Mouse (Mus musculus): ENCODE measurements around the gene Gm3336. TPM values are rescaled to one million over a fixed set of nuclear protein-coding genes. Genes with fewer than 3 reads are reported as not detected.
A peak's percentile ranks its signal among the peaks of the same experiment; 100 is the strongest.

The Gm3336 gene
- total RNA-seq, 1 experiment: 1.8 TPM

GRCm38 (mm10) chr8:70738211-70738610, 19.9 kb downstream of the Gm3336 start:
- H3K4me3 ChIP-seq (ENCODE audit: insufficient read depth in 1 of 2, low read depth in 1 of 2, low read length in 2 of 2, poor library complexity in 1 of 2, severe bottlenecking in 1 of 2): no peak overlapping the region
- H3K27ac ChIP-seq (ENCODE audit: insufficient read depth, low read depth, low read length, poor library complexity, severe bottlenecking): no peak overlapping the region
- H3K36me3 ChIP-seq (ENCODE audit: control insufficient read depth, insufficient read depth, low read length, poor library complexity, severe bottlenecking): no peaks in the 10 kb centered on the region
- DNase-seq (ENCODE audit: low read depth, low spot score): no peak
- in situ Hi-C loops (cut with MboI; ENCODE audit: low sequenced_read_pairs in 2 of 2, unreplicated experiment in 2 of 2): no loop called here
- TF ChIP-seq HCFC1 (IDR thresholded peaks at IDR 0.05; ENCODE audit: borderline replicate concordance, insufficient read depth, low read length) (no peak), ZNF384 (IDR thresholded peaks at IDR 0.05; ENCODE audit: low read depth, low read length) (no peak), CHD2 (IDR thresholded peaks at IDR 0.05; ENCODE audit: low read depth, low read length) (no peak), MAFK (IDR thresholded peaks at IDR 0.05; ENCODE audit: insufficient read depth, low read depth, low read length) (no peak), ZC3H11A (IDR thresholded peaks at IDR 0.05; ENCODE audit: borderline replicate concordance, low read depth, low read length) (no peak)
- H3K9me3 ChIP-seq (ENCODE audit: control insufficient read depth, insufficient read depth, low read depth, low read length): no peaks in the 10 kb centered on the region
- peaks cover 0 to 2% of the 10 kb centered on the region in 2 experiments; a peak in 1 of 4 replicates for H3K4me1 ChIP-seq (ENCODE audit: control insufficient read depth in 2 of 2, insufficient read depth in 2 of 2, low read length in 2 of 2, poor library complexity in 1 of 2)
- no peak overlapping the region for H3K9ac ChIP-seq (ENCODE audit: insufficient read depth, low read depth, low read length, poor library complexity, severe bottlenecking)

GRCm38 (mm10) chr8:70741661-70742060, 23.3 kb downstream of the Gm3336 start:
- Histone ChIP-seq H3K36me3 (ENCODE audit: control insufficient read depth, insufficient read depth, low read length, poor library complexity, severe bottlenecking) (no peaks in the 10 kb centered on the region), H3K4me1 (ENCODE audit: control insufficient read depth in 2 of 2, insufficient read depth in 2 of 2, low read length in 2 of 2, poor library complexity in 1 of 2) (peaks cover 2 to 10% of the 10 kb centered on the region in 2 experiments; a peak in 2 of 4 replicates), H3K4me3 (ENCODE audit: insufficient read depth in 1 of 2, low read depth in 1 of 2, low read length in 2 of 2, poor library complexity in 1 of 2, severe bottlenecking in 1 of 2) (no peak overlapping the region), H3K27ac (ENCODE audit: insufficient read depth, low read depth, low read length, poor library complexity, severe bottlenecking) (no peak overlapping the region), H3K9me3 (ENCODE audit: control insufficient read depth, insufficient read depth, low read depth, low read length) (no peaks in the 10 kb centered on the region), H3K9ac (ENCODE audit: insufficient read depth, low read depth, low read length, poor library complexity, severe bottlenecking) (no peak overlapping the region)
- in situ Hi-C loops (cut with MboI; ENCODE audit: low sequenced_read_pairs in 2 of 2, unreplicated experiment in 2 of 2): no loop called here
- DNase-seq (ENCODE audit: low read depth, low spot score): no peak
- TF ChIP-seq ZNF384 (IDR thresholded peaks at IDR 0.05; ENCODE audit: low read depth, low read length) (no peak), MAFK (IDR thresholded peaks at IDR 0.05; ENCODE audit: insufficient read depth, low read depth, low read length) (no peak), ZC3H11A (IDR thresholded peaks at IDR 0.05; ENCODE audit: borderline replicate concordance, low read depth, low read length) (no peak), HCFC1 (IDR thresholded peaks at IDR 0.05; ENCODE audit: borderline replicate concordance, insufficient read depth, low read length) (no peak), CHD2 (IDR thresholded peaks at IDR 0.05; ENCODE audit: low read depth, low read length) (no peak)

- H3K4me3 ChIP-seq (ENCODE audit: insufficient read depth in 1 of 2, low read depth in 1 of 2, low read length in 2 of 2, poor library complexity in 1 of 2, severe bottlenecking in 1 of 2): no peak overlapping the region
- no peak overlapping the region for H3K27ac ChIP-seq (ENCODE audit: insufficient read depth, low read depth, low read length, poor library complexity, severe bottlenecking)
- no peak for DNase-seq (ENCODE audit: low read depth, low spot score)
- TF ChIP-seq CHD2 (IDR thresholded peaks at IDR 0.05; ENCODE audit: low read depth, low read length) (no peak), ZC3H11A (IDR thresholded peaks at IDR 0.05; ENCODE audit: borderline replicate concordance, low read depth, low read length) (no peak), HCFC1 (IDR thresholded peaks at IDR 0.05; ENCODE audit: borderline replicate concordance, insufficient read depth, low read length) (no peak), MAFK (IDR thresholded peaks at IDR 0.05; ENCODE audit: insufficient read depth, low read depth, low read length) (no peak), ZNF384 (IDR thresholded peaks at IDR 0.05; ENCODE audit: low read depth, low read length) (no peak)
- H3K9me3 ChIP-seq (ENCODE audit: control insufficient read depth, insufficient read depth, low read depth, low read length): no peaks in the 10 kb centered on the region
- no peaks in the 10 kb centered on the region for H3K36me3 ChIP-seq (ENCODE audit: control insufficient read depth, insufficient read depth, low read length, poor library complexity, severe bottlenecking)
- in situ Hi-C loops (cut with MboI; ENCODE audit: low sequenced_read_pairs in 2 of 2, unreplicated experiment in 2 of 2): no loop called here
- H3K4me1 ChIP-seq (ENCODE audit: control insufficient read depth in 2 of 2, insufficient read depth in 2 of 2, low read length in 2 of 2, poor library complexity in 1 of 2): peaks cover 2 to 10% of the 10 kb centered on the region in 2 experiments; a peak in 2 of 4 replicates
- no peak overlapping the region for H3K9ac ChIP-seq (ENCODE audit: insufficient read depth, low read depth, low read length, poor library complexity, severe bottlenecking)
Observed at GRCm38 (mm10) chr8:70742176-70742575, 23.8 kb downstream of the Gm3336 start.

GRCm38 (mm10) chr8:70742981-70743655, 24.8 kb downstream of the Gm3336 start:
- in situ Hi-C loops (cut with MboI; ENCODE audit: low sequenced_read_pairs in 2 of 2, unreplicated experiment in 2 of 2): no loop called here
- DNase-seq (ENCODE audit: low read depth, low spot score): no peak
- no peak overlapping the region for H3K27ac ChIP-seq (ENCODE audit: insufficient read depth, low read depth, low read length, poor library complexity, severe bottlenecking)
- H3K9me3 ChIP-seq (ENCODE audit: control insufficient read depth, insufficient read depth, low read depth, low read length): no peaks in the 10 kb centered on the region
- H3K36me3 ChIP-seq (ENCODE audit: control insufficient read depth, insufficient read depth, low read length, poor library complexity, severe bottlenecking): no peaks in the 10 kb centered on the region
- no peak for TF ChIP-seq MAFK (IDR thresholded peaks at IDR 0.05; ENCODE audit: insufficient read depth, low read depth, low read length)
- no peak for TF ChIP-seq ZNF384 (IDR thresholded peaks at IDR 0.05; ENCODE audit: low read depth, low read length)
- no peak for TF ChIP-seq HCFC1 (IDR thresholded peaks at IDR 0.05; ENCODE audit: borderline replicate concordance, insufficient read depth, low read length)
- H3K4me1 ChIP-seq (ENCODE audit: control insufficient read depth in 2 of 2, insufficient read depth in 2 of 2, low read length in 2 of 2, poor library complexity in 1 of 2): peaks cover 2 to 11% of the 10 kb centered on the region in 2 experiments; a peak in 2 of 4 replicates
- H3K9ac ChIP-seq (ENCODE audit: insufficient read depth, low read depth, low read length, poor library complexity, severe bottlenecking): peak overlapping the region; percentile 35; the same call in 1 of the 2 replicates
- peak overlapping the region; percentile 59 to 63 for H3K4me3 ChIP-seq (ENCODE audit: insufficient read depth in 1 of 2, low read depth in 1 of 2, low read length in 2 of 2, poor library complexity in 1 of 2, severe bottlenecking in 1 of 2)

All from ES-E14 (cell line).